In genomic region chr5:121384757-121385460, GRCm38 (mm10) we compare ENCODE assay signal across 8 mouse cellular contexts. TPM values are rescaled to one million over a fixed set of nuclear protein-coding genes. Genes with fewer than 3 reads are reported as not detected.
DNase-seq lines count a peak whose midpoint lies in the region; ATAC-seq lines count a peak whose summit lies in the region.

No protein-coding gene starts in this region.

- H3K9ac ChIP-seq in heart, embryonic 11.5 days (ENCODE audit: low read depth, low read length) = peak overlapping the region; percentile 81

- peak; percentile 21; the same call in 1 of the 2 replicates for ATAC-seq in heart, embryonic 11.5 days (replicated peaks; ENCODE audit: insufficient number of reproducible peaks, low FRiP score, low TSS enrichment)

- DNase-seq in spleen, adult 12 weeks (ENCODE audit: low spot score) = peak; percentile 55
- no peak for DNase-seq in spleen, postnatal 14 days (ENCODE audit: low spot score in 2 of 2)
- DNase-seq in embryo, embryonic 10.5 days (ENCODE audit: low spot score) = peak; percentile 65
- DNase-seq in kidney, postnatal 4 days = peak; percentile 64 to 80
- DNase-seq in lung, postnatal 25 days (ENCODE audit: low spot score) = peak; percentile 48
- peak; percentile 60 for DNase-seq in retina, postnatal 1 day
- DNase-seq in gastrocnemius, adult 18-20 months (ENCODE audit: low spot score) = no peak

- H3K4me1 ChIP-seq in heart, embryonic 11.5 days (ENCODE audit: control insufficient read depth, insufficient read depth, low read length) = peaks cover 16% of the 10 kb centered on the region; the same call in 1 of the 2 replicates

- peaks cover 15% of the 10 kb centered on the region for H3K36me3 ChIP-seq in heart, embryonic 11.5 days (ENCODE audit: control insufficient read depth, insufficient read depth, low read length)

- peak overlapping the region; percentile 93 for H3K27ac ChIP-seq in heart, embryonic 11.5 days (ENCODE audit: low read depth, low read length)

- 2% methylated on average over 46 of the region's 47 CpGs for WGBS in heart, embryonic 11.5 days (ENCODE audit: insufficient replicate concordance)

- H3K9me3 ChIP-seq in heart, embryonic 11.5 days (replicated peaks; ENCODE audit: control insufficient read depth, low read length) = 0 out of 2 replicates have a peak, but pooled peaks cover 4% of the 10 kb centered on the region

- H3K27me3 ChIP-seq in heart, embryonic 11.5 days (ENCODE audit: control insufficient read depth, insufficient read depth, low read length) = no peaks in the 10 kb centered on the region

- H3K4me3 ChIP-seq in heart, embryonic 11.5 days (ENCODE audit: low read depth, low read length) = peak overlapping the region; percentile 72

- peak overlapping the region; percentile 72 for H3K4me2 ChIP-seq in heart, embryonic 11.5 days

RNA-seq across cellular contexts. Expression of gene Trafd1, which starts 0.5 kb away (rescaled TPM):
- 60.6 and 69.8 TPM in 2 replicates for polyA plus RNA-seq in heart, embryonic 11.5 days (2014; fragmentation: Nextera tagmentation; extraction: Ambion mirVana)
- 10 to 100 TPM; 45.9 to 48.0 TPM for total RNA-seq in gastrocnemius, adult 18-20 months (2021)

RNA-seq across cellular contexts. Expression of gene Naa25, which starts 12.8 kb away (rescaled TPM):
- 37.2 and 43.8 TPM in 2 replicates for polyA plus RNA-seq in heart, embryonic 11.5 days (2014; fragmentation: Nextera tagmentation; extraction: Ambion mirVana)
- 10 to 100 TPM; 25.9 to 29.7 TPM for total RNA-seq in gastrocnemius, adult 18-20 months (2021)

Comparison
In these comparisons a context has a peak if more than half of its experiments do, and no peak if none do; other contexts are left out.
1. DNase-seq: peak in spleen, adult 12 weeks (single experiment), embryo, embryonic 10.5 days (single experiment), kidney, postnatal 4 days (2 of 2), lung, postnatal 25 days (single experiment) and retina, postnatal 1 day (single experiment); none in spleen, postnatal 14 days (0 of 2) and gastrocnemius, adult 18-20 months (single experiment).